Mouse (Mus musculus): ENCODE measurements around the gene Adpgk. TPM values are rescaled to one million over a fixed set of nuclear protein-coding genes. Genes with fewer than 3 reads are reported as not detected.

Gene Adpgk
- polyA plus RNA-seq, 1 experiment from 2014 or later: 29.7 TPM

Other genes with a start within 250 kb of the Adpgk start
- 10.1 and 10.7 TPM in 2 replicates for gene Bbs4, start 62.0 kb downstream of the Adpgk start, polyA plus RNA-seq (2015; fragmentation: Nextera tagmentation; extraction: Ambion mirVana)
- 9.5 and 12.3 TPM in 2 replicates for gene Arih1, start 195.1 kb downstream of the Adpgk start, polyA plus RNA-seq (2015; fragmentation: Nextera tagmentation; extraction: Ambion mirVana)
- gene Hexa, start 248.0 kb downstream of the Adpgk start, polyA plus RNA-seq (2015; fragmentation: Nextera tagmentation; extraction: Ambion mirVana): 80.9 and 87.9 TPM in 2 replicates
- gene Tmem202, start 248.3 kb downstream of the Adpgk start, polyA plus RNA-seq (2015; fragmentation: Nextera tagmentation; extraction: Ambion mirVana): not detected in 2 replicates